Mouse (Mus musculus) hindbrain, embryonic 13.5 days (tissue): ENCODE results near the gene Tmem120a. TPM values are rescaled to one million over a fixed set of nuclear protein-coding genes. Genes with fewer than 3 reads are reported as not detected.
A peak's percentile ranks its signal among the peaks of the same experiment; 100 is the strongest.

Experiments
- ATAC-seq: fragments of 200-750 bp; cut with Nextera tagmentation; 2 replicates; pipeline ENCODE4 v1.8.0; 2017; ENCODE audit warnings: moderate TSS enrichment; ENCODE audit not compliant: low FRiP score
- H3K27ac ChIP-seq: fragments of 300-500 bp; sonication (generic); 2 replicates; pipeline ENCODE4 v1.5.1; 2015; ENCODE audit warnings: inconsistent platforms, mild to moderate bottlenecking, moderate library complexity
- H3K27me3 ChIP-seq: fragments of 300-500 bp; sonication (generic); 2 replicates; pipeline ENCODE4 v1.6.1; 2015; ENCODE audit warnings: mild to moderate bottlenecking, inconsistent platforms
- H3K36me3 ChIP-seq: fragments of 300-500 bp; sonication (generic); 2 replicates; pipeline ENCODE4 v1.6.1; 2015; ENCODE audit warnings: mild to moderate bottlenecking, inconsistent platforms
- H3K4me1 ChIP-seq: fragments of 300-500 bp; sonication (generic); replicated peaks from 2 replicates; pipeline ENCODE4 v1.6.1; 2015; ENCODE audit warnings: inconsistent platforms
- H3K4me2 ChIP-seq: fragments of 300-500 bp; sonication (generic); 2 replicates; pipeline ENCODE4 v1.6.1; 2015; ENCODE audit warnings: inconsistent platforms, mild to moderate bottlenecking, moderate library complexity
- H3K4me3 ChIP-seq: fragments of 300-500 bp; sonication (generic); 2 replicates; pipeline ENCODE4 v1.5.1; 2015; ENCODE audit warnings: mild to moderate bottlenecking, inconsistent platforms
- H3K9ac ChIP-seq: fragments of 300-500 bp; sonication (generic); 2 replicates; pipeline ENCODE4 v1.6.1; 2015; ENCODE audit warnings: mild to moderate bottlenecking, inconsistent platforms
- H3K9me3 ChIP-seq: fragments of 300-500 bp; sonication (generic); 2 replicates; pipeline ENCODE4 v1.6.1; 2016; ENCODE audit warnings: inconsistent platforms
- WGBS: fragments of 180-500 bp; shearing (Covaris S2); methylation state at CpG from one replicate; pipeline ENCODE4 v1.1.7; 2015; 5-methylcytosine and 5-hydroxymethylcytosine counted together
- polyA plus RNA-seq: library from polyadenylated mRNA; unstranded; fragments of >200 nt; fragmentation: Nextera tagmentation; extraction: Ambion mirVana; gene quantifications from 2 replicates; pipeline ENCODE4 v1.2.1, GENCODE M21; 2015

Gene Tmem120a
- polyA plus RNA-seq, 1 experiment from 2014 or later, result 80.8 TPM

DNA sequence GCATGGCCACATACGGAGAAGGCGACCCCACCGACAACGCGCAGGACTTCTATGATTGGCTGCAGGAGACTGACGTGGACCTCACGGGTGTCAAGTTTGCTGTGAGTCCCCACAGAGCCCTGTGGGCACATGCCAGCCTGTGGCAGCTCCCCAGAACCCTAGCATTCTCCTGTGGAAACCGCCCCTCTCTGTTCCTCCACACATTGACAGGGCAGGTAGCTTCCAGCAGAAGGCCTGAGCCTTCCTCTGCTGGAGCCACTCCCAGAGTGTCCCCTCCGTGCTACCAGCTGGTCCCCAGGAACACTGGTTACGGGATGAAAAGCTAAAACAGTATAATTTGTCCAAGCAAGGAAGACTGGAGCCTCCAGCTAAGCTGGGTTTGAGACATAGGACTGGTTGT lies 14.0 kb downstream of the Tmem120a start:
- ATAC-seq, result no peak
- H3K9me3 ChIP-seq, result no peaks in the 10 kb centered on the region
- no peak overlapping the region for H3K9ac ChIP-seq
- H3K27ac ChIP-seq, result no peak overlapping the region
- peaks cover 34% of the 10 kb centered on the region for H3K4me1 ChIP-seq
- H3K27me3 ChIP-seq, result no peaks in the 10 kb centered on the region
- H3K36me3 ChIP-seq, result peaks cover 72% of the 10 kb centered on the region
- H3K4me2 ChIP-seq, result no peak overlapping the region
- 93% methylated on average over 10 of the region's 10 CpGs for WGBS
- H3K4me3 ChIP-seq, result no peak overlapping the region

DNA sequence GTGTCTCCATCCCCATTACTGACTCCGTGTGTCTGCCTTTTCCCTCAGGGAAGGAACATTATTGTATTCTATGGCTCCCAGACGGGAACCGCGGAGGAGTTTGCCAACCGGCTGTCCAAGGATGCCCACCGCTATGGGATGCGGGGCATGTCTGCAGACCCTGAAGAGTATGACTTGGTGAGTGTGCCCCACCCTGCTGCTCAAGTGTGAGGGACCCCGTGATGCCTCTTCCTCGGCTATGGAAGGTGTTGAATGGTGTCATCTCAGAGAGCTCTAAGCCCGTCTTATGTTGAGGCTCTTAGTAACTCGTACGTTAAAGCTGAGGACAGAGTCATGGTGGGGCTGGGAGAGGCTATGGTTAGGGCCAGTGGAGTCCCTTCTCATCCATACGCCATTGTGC lies 14.9 kb downstream of the Tmem120a start:
- no peaks in the 10 kb centered on the region for H3K27me3 ChIP-seq
- H3K4me3 ChIP-seq, result no peak overlapping the region
- H3K9ac ChIP-seq, result no peak overlapping the region
- no peak overlapping the region for H3K4me2 ChIP-seq
- no peak for ATAC-seq
- H3K4me1 ChIP-seq, result peaks cover 44% of the 10 kb centered on the region
- H3K9me3 ChIP-seq, result no peaks in the 10 kb centered on the region
- no peak overlapping the region for H3K27ac ChIP-seq
- H3K36me3 ChIP-seq, result peaks cover 62% of the 10 kb centered on the region
- 86% methylated on average over 13 of the region's 13 CpGs for WGBS

DNA sequence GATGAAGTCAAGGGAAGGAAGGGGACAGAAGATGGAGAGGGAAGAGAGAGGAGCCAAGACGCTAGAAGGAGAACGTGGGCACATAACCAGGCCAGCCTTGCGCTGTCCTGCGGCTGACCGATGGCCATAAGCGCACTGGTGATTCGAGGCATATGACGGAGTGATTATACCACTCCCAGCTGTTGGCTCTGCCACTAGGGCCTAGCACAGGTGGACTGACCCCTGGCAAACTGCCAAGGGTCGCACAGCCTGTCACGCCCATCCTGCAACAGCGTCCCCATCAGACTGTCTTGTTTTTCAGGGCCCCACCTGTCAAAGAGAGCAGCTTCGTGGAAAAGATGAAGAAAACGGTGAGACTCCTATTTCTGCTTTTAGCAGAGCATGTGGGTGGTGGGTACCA lies 15.9 kb downstream of the Tmem120a start:
- H3K27ac ChIP-seq, result no peak overlapping the region
- peaks cover 52% of the 10 kb centered on the region for H3K4me1 ChIP-seq
- no peak for ATAC-seq
- no peak overlapping the region for H3K9ac ChIP-seq
- no peak overlapping the region for H3K4me3 ChIP-seq
- peaks cover 52% of the 10 kb centered on the region for H3K36me3 ChIP-seq
- H3K4me2 ChIP-seq, result no peak overlapping the region
- 95% methylated on average over 13 of the region's 13 CpGs for WGBS
- no peaks in the 10 kb centered on the region for H3K9me3 ChIP-seq
- H3K27me3 ChIP-seq, result no peaks in the 10 kb centered on the region

DNA sequence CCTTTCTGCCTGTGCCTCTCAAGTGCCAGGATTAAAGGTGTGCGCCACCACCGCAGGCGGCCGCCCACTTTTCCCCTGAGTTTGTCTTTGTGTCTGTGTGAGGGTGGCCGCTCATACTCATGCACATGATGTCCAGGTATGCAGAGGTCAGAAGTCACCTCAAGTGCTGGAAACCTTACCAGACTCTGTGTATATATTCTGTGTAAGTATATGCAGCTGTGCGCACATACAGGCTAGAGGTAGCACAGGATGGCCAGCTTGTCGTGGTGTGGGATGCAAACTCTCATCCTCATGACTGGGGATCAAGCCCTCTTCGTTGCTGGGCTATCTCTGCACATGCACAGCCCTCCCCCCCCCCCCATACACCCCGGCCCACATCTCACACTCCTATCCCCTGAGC lies 16.4 kb downstream of the Tmem120a start:
- Histone ChIP-seq H3K36me3 (peaks cover 47% of the 10 kb centered on the region), H3K4me2 (no peak overlapping the region), H3K27ac (no peak overlapping the region), H3K4me1 (peaks cover 56% of the 10 kb centered on the region), H3K27me3 (no peaks in the 10 kb centered on the region), H3K4me3 (no peak overlapping the region), H3K9ac (no peak overlapping the region), H3K9me3 (no peaks in the 10 kb centered on the region)
- ATAC-seq, result no peak
- 93% methylated on average over 9 of the region's 9 CpGs for WGBS

DNA sequence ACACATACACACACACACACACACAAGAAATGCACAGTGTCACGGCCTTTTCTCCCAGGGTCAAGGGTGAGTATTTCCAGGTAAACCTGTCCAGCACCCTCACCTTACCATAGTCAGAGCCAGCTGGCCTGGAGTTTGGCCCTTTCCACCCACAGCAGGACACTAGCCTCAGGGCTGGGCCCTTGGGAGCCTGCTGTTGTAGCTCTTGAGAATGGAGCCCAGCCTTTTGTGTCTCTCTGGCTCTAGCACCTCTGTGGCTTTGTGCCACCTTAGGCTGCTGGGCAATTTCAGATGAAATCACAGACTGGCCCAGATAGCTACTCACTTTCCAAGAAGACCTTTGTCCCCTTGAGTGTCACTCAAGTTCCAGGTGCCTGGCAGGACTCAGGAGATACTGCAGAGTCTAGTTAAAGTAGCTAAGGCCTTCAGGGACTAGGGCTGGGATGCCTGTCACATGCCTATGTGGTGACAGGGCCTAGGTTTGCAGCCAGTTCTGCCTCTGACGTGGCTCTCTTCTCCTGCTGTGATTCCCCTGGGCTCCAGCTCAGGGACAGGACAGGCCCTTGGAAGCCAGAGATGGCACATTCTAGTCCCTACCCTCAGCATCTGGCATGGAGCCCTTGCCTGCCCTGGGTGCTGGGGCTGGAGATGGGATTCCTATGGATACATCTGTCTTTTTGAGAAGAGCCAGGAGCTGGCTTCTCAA lies 17.5 kb downstream of the Tmem120a start:
- Histone ChIP-seq H3K9me3 (no peaks in the 10 kb centered on the region), H3K4me3 (peak overlapping the region; percentile 27; the same call in 1 of the 2 replicates), H3K27me3 (no peaks in the 10 kb centered on the region), H3K9ac (peak overlapping the region; percentile 71), H3K4me1 (peaks cover 56% of the 10 kb centered on the region), H3K4me2 (peak overlapping the region; percentile 54), H3K27ac (peak overlapping the region; percentile 96), H3K36me3 (peaks cover 37% of the 10 kb centered on the region)
- 78% methylated on average over 2 of the region's 2 CpGs for WGBS
- no peak for ATAC-seq

DNA sequence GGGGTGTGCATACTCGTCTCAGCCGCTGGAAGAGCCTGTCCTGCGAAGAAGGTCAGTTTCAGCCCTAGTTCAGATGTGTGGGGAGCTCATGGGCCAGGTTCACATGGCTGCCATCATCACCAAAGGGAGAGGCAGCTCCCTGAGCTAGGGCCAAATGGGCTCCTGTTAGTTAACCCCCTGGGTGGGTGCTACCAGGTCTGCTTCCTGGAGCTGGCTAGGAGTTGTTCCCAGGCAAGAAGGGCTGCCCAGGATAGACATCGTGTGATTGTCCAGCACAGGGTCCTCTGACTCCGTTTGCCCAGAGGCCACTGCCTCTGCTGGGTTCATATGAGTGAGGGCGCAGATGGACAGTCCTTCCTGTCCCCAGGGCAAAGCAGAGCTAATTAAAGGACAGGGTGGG lies 18.3 kb downstream of the Tmem120a start:
- H3K9me3 ChIP-seq, result no peaks in the 10 kb centered on the region
- H3K9ac ChIP-seq, result peak overlapping the region; percentile 71
- H3K27ac ChIP-seq, result peak overlapping the region; percentile 96
- no peaks in the 10 kb centered on the region for H3K27me3 ChIP-seq
- H3K36me3 ChIP-seq, result peaks cover 29% of the 10 kb centered on the region
- peak; percentile 4; the same call in 1 of the 2 replicates for ATAC-seq
- peaks cover 56% of the 10 kb centered on the region for H3K4me1 ChIP-seq
- H3K4me3 ChIP-seq, result peak overlapping the region; percentile 27
- H3K4me2 ChIP-seq, result peak overlapping the region; percentile 54
- 21% methylated on average over 6 of the region's 6 CpGs for WGBS

DNA sequence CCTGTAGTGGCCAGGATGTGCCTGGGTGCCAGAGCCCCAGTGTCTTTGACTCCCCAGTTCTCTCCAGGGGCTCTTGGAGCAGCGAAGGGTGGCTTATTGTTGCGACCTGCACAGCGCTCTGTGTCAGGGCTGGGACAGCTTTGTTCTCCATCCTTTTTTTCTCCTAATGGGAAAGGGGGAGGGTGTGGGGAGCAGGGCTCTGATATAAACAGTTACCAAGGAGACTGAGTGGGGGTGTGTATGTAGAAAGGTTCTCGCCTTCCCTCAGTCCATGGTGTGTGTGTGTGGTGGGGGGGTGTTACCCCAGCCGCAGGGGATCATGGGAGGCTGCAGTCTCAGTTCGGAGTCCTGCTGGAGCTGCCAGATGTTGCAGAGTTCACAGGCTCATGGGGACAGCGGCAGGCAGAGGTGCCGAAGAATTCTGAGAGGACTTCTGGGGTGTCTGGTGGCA lies 18.8 kb downstream of the Tmem120a start:
- H3K36me3 ChIP-seq, result peaks cover 23% of the 10 kb centered on the region
- 4% methylated on average over 8 of the region's 8 CpGs for WGBS
- peak overlapping the region; percentile 54 for H3K4me2 ChIP-seq
- peak overlapping the region; percentile 96 for H3K27ac ChIP-seq
- peak overlapping the region; percentile 71 for H3K9ac ChIP-seq
- no peaks in the 10 kb centered on the region for H3K9me3 ChIP-seq
- H3K27me3 ChIP-seq, result no peaks in the 10 kb centered on the region
- H3K4me3 ChIP-seq, result peak overlapping the region; percentile 27
- ATAC-seq, result peak; percentile 92
- H3K4me1 ChIP-seq, result peaks cover 56% of the 10 kb centered on the region

DNA sequence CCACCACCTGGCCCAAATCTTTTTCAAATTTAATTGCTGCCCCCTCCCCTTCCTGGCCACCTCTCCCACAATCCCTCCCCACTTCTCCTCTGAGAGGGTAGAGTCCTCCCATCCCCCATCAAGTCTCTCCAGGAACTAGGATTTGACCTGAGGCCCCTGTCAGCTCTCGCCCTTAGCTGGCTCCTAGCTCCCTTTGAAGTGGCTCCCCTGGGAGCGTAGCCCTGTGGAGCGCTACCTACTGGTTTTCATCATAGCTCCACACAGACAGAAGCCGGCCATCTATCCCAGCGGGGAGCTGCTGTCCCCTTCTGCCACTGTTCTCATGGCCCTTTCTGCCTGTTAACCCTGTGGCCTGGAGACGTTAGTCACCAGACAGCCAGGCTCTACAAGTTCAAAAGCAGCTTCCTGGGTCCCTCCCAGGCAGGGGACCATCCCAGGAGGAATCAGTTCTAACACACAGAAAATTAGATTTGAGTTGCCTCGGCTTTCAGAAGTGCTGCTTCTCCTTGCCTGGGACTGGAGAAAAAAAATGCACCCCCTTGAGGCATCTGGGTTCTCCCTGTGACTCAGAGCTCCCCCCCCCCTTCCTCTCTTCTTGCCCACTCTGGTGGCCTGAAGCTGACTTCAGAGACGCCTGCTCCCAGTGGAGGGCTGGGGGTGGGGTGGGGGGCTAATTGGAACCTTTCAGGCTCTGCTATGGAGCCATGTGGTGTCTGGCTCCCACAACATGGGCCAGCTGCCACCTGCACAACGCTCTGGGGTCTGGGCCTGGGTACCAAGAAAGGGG lies 19.5 kb downstream of the Tmem120a start:
- ATAC-seq, result peak; percentile 72
- H3K4me3 ChIP-seq, result no peak overlapping the region
- H3K4me1 ChIP-seq, result peaks cover 60% of the 10 kb centered on the region

DNA sequence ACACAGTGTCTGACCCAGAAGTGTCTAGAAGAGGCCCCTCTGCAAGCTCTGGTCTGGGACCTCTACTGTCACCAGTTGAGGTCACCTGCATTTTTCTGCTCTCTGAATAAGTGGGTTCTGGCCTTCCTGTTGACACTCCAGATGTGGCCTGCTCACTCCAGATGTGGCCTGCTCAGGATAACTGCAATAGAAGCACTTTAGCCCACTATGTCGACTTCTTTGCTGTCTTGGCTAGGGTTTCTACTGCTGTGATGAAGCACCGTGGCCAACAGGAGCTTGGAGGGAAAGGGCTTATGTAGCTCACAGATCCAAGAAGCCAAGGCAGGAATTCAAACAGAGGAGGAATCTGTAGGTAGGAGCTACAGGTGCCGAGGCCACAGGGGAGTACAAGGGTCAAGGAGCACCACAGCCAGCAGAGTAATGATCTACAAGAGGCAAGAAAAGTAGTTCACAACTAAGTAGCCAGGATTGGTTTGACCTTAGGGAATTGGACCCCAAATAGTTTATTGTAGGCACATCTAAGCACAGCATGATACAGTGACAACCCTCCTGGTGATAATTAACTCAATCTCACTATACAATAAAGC lies 21.0 kb downstream of the Tmem120a start:
- Histone ChIP-seq H3K9ac (no peak overlapping the region), H3K4me2 (no peak overlapping the region), H3K36me3 (peaks cover 19% of the 10 kb centered on the region), H3K9me3 (no peaks in the 10 kb centered on the region), H3K27ac (no peak overlapping the region), H3K27me3 (no peaks in the 10 kb centered on the region), H3K4me1 (peaks cover 56% of the 10 kb centered on the region), H3K4me3 (no peak overlapping the region)
- 84% methylated on average over 3 of the region's 3 CpGs for WGBS
- no peak for ATAC-seq

More for the DNA sequence above, 19.5 kb downstream of the Tmem120a start:
- peak overlapping the region; percentile 71 for H3K9ac ChIP-seq
- peaks cover 21% of the 10 kb centered on the region for H3K36me3 ChIP-seq
- H3K27ac ChIP-seq, result peak overlapping the region; percentile 96
- no peaks in the 10 kb centered on the region for H3K9me3 ChIP-seq
- H3K27me3 ChIP-seq, result no peaks in the 10 kb centered on the region
- peak overlapping the region; percentile 54 for H3K4me2 ChIP-seq
- WGBS, result 3% methylated on average over 9 of the region's 9 CpGs

DNA sequence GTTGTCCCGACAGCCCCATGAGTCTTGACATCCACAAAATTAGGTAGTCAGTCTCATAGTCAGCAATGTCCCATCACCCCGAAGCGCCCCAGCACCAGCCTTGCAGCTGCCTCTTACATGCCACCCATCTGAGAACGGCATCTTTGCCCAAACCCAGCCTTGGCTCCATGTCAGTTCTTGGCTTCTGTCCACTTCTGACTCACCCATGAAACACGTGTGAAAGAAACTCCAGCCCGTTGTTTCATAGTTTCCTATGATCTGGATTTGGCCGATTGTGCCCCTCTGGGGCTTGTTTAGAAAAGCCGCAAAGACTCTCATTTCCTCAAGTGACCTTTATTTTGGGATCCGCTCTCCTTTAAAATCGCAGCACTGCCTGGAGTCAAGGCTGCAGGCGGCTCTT lies 22.1 kb downstream of the Tmem120a start:
- Histone ChIP-seq H3K4me3 (no peak overlapping the region), H3K36me3 (peaks cover 27% of the 10 kb centered on the region), H3K4me2 (no peak overlapping the region), H3K27me3 (no peaks in the 10 kb centered on the region), H3K9ac (no peak overlapping the region), H3K4me1 (peaks cover 44% of the 10 kb centered on the region), H3K27ac (no peak overlapping the region), H3K9me3 (no peaks in the 10 kb centered on the region)
- ATAC-seq, result no peak
- 86% methylated on average over 11 of the region's 11 CpGs for WGBS

DNA sequence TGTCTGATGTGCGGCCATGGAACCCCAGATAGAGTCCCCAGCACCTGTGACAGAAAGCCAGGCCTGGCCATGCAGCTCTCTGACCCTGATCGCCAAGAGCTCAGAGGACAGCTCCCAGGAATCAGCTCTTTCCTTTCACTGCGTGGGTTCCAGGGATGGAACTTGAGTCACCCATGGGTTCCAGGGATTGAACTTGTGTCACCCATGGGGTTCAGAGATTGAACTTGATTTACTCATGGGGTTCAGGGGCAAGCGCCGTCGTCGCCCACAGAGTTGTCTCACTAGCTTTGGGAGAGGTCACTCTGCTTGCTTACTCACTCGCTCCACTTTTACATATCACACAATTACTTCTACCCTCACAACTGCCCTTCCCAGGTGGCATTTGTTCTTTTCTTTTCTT lies 23.2 kb downstream of the Tmem120a start:
- no peak overlapping the region for H3K4me3 ChIP-seq
- 96% methylated on average over 8 of the region's 8 CpGs for WGBS
- no peak overlapping the region for H3K9ac ChIP-seq
- ATAC-seq, result no peak
- H3K36me3 ChIP-seq, result peaks cover 37% of the 10 kb centered on the region
- no peak overlapping the region for H3K4me2 ChIP-seq
- peaks cover 34% of the 10 kb centered on the region for H3K4me1 ChIP-seq
- no peak overlapping the region for H3K27ac ChIP-seq
- no peaks in the 10 kb centered on the region for H3K27me3 ChIP-seq
- H3K9me3 ChIP-seq, result no peaks in the 10 kb centered on the region

DNA sequence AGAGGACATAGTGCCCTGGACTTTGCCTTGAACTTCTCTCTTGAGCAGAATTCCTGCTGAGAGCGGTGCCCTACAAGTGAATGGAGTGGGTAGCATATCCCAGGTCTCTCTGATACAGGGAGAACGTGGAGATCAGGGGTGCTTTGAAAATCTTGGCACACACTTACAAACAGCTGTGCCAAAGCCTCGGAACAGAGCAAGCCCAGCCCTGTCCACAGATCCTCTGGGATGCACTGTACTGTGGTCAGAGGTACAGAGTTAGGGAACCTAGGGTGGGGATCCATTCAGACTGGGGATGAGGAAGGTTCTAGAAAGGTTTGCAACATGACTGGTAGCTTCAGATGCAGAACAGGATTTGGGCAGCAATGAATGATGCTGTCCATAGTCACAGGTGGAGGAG lies 24.1 kb downstream of the Tmem120a start:
- peaks cover 24% of the 10 kb centered on the region for H3K4me1 ChIP-seq
- peaks cover 44% of the 10 kb centered on the region for H3K36me3 ChIP-seq
- H3K4me2 ChIP-seq, result no peak overlapping the region
- no peaks in the 10 kb centered on the region for H3K27me3 ChIP-seq
- H3K4me3 ChIP-seq, result no peak overlapping the region
- no peaks in the 10 kb centered on the region for H3K9me3 ChIP-seq
- H3K9ac ChIP-seq, result no peak overlapping the region
- no peak for ATAC-seq
- H3K27ac ChIP-seq, result no peak overlapping the region
- WGBS, result 80% methylated on average over 3 of the region's 3 CpGs
